Mouse (Mus musculus) cerebellum, adult 9-10 months (tissue): ENCODE data around the gene Dnmbp.
"Not testable (repeated sequence)": the region's sequence is repeated elsewhere in the genome, so short reads cannot be mapped to it uniquely, and the experiment has no call there.

Experiments
- DNase-seq: peaks from one replicate; pipeline ENCODE4 v3.0.0; 2022

Dnmbp gene

DNA sequence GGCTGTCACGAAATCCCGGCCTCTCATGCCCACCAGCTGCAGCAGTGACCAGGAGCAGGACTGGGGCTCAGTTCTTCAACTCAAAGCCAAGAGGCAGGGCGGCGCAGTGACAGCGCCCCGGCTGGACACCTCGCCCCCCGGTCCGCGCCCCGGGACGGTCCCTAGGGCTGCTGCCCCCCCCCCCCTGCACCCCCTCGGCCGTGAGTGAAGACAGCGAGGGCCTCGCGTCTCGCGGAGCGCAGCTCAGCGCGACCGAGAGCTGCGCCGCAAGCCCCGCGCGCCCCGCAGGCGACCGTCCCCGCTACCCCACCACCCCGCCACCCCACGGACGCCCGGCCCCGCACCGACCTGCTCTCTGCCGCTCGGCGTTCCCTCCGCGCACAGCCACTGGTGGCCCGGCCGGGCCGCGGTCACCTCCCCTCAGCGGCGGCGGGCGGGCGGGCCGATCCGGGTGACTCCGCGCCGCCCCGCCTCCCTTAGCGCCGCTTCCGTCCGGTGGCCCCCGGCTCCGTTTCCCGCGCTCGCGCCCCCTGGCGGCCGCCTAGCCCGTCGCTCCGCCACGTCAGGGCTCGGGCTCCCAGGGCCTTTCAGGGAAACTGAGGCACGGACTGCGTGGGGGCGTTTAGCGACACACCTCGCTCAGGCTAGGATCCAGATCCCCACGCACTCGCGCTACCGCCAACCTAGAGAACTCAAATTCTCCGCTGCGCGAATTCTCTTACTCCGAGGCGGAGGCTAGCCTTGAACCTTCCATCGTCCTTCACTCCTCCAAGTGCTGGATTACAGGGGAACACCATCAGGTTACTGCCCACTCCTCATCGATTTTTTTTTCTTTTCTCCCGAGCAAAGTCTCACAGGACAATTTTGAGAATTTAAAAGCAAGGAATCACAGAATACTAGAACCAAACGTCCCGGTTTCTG is at the start of gene Dnmbp:
Gene Dnmbp, minus strand, starts transcription at position 423 of the 921 bp plus-strand sequence.
- peak; percentile 78 for DNase-seq

DNA sequence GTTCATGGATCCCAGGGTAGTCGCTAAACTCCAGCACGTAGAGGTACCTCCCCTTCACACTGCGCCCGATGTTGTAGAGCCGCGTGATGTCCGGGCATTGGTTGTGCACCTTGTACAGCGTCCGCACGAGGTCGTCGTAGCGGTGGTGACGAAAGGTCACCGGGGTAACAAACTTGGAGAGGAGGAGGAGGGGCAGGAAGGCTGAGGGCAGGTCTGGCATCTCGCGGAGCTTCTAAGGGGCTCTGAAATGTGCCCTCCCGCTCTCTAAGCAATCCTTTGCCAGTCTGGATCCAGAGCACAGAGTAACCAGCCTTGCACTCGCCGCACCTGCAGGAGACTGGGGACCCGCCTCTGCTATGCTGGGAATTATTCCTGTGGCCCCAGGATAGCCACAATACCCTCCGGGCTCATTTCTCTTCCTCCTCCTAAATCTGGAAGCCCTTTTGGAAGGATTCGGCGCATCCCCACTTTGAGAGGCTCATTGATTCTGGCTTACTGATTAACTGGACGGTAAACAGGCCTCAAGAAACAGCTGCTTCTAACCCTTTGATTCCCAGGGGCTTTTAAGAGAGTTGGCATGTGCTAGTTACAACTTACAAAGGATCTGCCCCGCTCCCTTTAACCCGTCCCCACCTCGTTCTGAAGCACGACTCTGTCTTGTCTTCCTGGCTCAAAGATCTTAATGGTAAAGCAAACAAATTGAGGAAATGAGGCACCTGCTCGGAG is 46.2 kb upstream of the Dnmbp start, which contains the start of gene Cpn1:
Gene Cpn1, minus strand, starts transcription at position 488 of the 726 bp plus-strand sequence.
- DNase-seq: no peak

GRCm38 (mm10) chr19:43981992-43982391 is 42.0 kb upstream of the Dnmbp start:
- no peak for DNase-seq

GRCm38 (mm10) chr19:43980711-43981110 is 40.7 kb upstream of the Dnmbp start:
- no peak for DNase-seq

GRCm38 (mm10) chr19:43977799-43978198 is 37.8 kb upstream of the Dnmbp start:
- no peak for DNase-seq

DNA sequence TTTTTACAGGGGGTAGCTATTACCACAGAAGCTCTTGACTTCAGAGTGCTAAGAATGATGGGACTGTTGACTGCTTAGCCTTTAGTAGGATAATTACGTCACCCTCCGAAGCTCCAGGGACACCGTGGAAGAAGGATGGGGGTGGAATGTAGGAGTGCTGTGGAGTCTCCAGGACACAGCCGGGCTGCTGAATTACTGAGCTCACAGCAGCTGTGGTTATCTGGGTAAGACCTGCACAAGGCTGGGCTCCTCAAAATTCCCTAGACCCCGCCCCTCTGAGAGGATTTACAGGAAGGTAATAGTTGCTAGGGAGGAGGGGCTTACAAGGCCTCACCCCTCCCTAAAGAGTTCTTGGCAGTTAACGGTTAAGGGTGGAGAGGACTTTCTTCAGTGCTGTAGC is 36.7 kb upstream of the Dnmbp start:
- no peak for DNase-seq

- no peak for DNase-seq
These were observed 34.2 kb upstream of the Dnmbp start for GRCm38 (mm10) chr19:43974221-43974620.

GRCm38 (mm10) chr19:43973711-43974110 is 33.7 kb upstream of the Dnmbp start:
- no peak for DNase-seq

DNA sequence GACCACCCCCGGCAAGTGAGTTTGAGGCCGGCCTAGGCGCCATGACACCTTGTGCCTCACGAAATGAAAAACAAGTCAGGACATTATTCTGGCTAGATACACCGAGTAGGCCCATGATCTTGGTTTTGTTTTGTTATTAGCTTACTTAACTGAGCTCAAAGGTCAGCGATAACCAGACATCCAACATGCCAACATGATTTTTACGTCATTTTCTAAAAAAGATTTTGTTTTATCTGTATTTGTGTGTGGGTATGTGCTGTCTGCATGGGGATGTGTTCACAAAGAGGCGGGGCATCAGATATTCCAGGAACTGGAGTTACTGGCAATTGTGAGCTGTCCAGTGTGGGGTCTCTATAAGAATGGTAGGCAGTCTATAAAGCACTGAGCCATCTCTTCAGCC is 32.1 kb upstream of the Dnmbp start:
- DNase-seq: no peak

GRCm38 (mm10) chr19:43968436-43969026 is 28.5 kb upstream of the Dnmbp start:
- DNase-seq: no peak

DNA sequence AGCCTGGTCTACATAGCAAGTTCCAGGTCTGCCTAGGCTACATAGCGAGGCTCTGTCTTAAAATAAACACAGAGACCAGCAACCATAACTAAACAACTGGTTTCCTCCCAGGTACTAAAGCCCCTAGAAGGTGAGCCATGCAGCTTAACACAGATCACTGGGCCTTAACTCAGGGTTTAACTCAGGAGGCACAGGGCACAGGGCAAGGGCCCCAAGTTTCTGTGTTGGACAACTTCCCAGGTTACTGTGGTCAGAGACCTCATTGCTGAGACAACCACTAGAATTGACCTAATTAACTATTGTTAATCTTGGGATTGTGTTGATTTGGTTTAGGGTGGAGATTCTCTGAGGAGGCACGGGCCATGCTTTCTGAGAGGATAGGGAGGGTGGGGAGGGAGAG is 26.5 kb upstream of the Dnmbp start:
- no peak for DNase-seq

DNA sequence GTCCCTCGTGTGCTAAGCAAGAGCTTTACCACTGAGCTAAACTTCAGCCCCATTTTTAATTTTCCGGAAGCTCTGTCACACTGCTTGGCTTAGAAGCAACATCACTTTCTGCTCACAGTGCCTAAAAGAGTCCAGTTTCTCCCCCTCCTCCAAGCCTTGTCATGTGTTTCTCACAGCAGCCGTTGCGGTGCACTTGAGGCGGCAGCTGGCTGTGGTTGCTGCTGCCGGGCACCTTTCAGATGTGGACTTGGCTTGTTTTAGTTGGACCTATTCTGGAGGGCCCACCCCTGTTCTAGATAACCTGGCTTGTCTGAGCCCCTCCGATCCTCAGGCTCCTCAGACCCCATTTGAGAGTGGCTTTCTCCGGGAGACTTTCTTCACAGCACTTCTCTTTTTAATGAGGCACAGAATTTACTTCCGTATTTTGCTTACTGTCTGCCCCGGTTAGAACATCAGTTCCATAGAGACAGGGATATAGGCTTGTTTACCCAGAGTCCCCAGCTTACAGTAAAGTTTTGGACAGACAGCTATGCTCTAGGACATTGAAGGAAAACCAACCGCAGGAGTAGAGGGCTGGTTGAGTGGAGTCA is 25.6 kb upstream of the Dnmbp start:
- DNase-seq: no peak

- no peak for DNase-seq
These were observed 22.8 kb upstream of the Dnmbp start for GRCm38 (mm10) chr19:43962795-43963194.

- DNase-seq: no peak
These were observed 21.2 kb upstream of the Dnmbp start for GRCm38 (mm10) chr19:43961185-43961584.

- no peak for DNase-seq
These were observed 20.0 kb upstream of the Dnmbp start for GRCm38 (mm10) chr19:43960014-43960413.

DNA sequence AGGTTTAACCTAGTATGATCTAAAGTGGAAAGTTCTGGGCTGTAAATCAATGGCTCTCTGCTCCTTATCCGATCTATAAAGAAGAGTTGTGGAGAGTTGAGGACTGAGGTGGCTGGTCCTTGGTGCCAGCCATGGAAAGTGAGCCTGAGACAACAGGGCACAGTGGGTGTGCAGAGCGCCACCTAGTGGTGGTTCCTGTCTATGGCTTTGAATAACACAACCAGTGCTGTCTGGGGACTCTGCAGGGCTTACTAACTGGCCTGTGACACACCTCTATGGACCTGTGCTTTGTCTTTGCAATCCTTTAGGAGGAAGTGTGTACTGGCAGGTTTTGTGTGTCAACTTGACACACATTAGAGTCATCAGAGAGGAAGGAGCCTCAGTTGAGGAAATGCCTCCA is 19.2 kb upstream of the Dnmbp start:
- peak; percentile 60 for DNase-seq

DNA sequence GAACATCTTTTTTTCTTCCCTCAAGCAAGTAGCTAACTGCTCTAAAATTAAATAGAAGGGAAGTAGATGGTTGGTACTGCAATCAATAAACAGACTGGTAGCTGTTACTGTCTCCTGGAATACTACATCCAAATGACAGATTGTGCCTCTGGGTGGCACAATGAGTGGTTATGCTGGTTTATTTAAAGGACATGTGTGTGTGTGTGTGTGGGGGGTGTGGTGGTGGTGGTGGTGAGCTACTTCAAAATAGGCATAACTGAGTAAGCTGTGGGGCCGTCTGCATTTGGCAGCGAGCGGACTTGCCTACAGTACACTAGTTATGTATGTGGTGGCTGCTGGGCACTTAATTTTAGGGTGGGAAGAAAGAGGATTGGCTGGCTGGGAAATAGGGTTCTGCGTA is 17.9 kb upstream of the Dnmbp start:
- no peak for DNase-seq

- DNase-seq: no peak
These were observed 17.4 kb upstream of the Dnmbp start for GRCm38 (mm10) chr19:43957402-43957801.

GRCm38 (mm10) chr19:43955266-43955665 is 15.3 kb upstream of the Dnmbp start:
- no peak for DNase-seq

- no peak for DNase-seq
These were observed 14.9 kb upstream of the Dnmbp start for GRCm38 (mm10) chr19:43954864-43955263.

DNA sequence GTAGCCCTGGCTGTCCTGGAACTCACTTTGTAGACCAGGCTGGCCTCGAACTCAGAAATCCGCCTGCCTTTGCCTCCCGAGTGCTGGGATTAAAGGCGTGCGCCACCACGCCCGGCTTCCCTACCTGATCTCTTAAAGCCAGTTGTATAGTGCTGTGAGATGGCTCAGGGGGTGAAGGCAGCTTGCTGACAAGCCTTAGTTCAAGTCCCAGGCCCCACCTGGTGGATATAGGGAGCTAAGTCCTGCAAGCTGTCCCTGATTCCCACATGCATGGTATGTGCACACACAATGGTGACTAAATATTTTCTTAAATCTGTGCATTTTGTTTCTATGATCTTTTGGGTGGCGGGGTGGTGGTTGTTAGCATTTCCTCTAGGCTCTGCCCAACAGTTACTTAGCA is 12.9 kb upstream of the Dnmbp start:
- not testable (repeated sequence) for DNase-seq

- no peak for DNase-seq
These were observed 9.3 kb upstream of the Dnmbp start for GRCm38 (mm10) chr19:43949111-43949810.

DNA sequence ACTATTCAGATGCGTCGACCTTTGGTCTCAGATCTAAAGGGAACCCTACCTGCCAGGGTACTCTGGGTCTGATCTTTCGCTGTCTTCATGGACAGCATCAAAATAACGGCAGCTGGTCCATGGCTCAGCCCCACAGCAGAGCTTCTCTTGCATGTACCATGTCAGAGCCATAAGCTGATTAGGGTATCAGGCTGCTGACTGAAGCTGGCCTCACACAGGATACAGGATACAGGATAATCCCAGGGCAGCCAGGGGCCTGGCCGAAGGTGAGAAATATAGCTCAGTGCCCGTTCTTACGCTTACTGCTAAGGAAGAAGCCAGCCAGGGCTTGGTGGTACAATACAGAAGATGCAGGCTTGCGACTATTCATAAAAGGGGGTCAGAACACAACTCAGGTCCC is 4.6 kb upstream of the Dnmbp start:
- no peak for DNase-seq
